Mouse (Mus musculus): Measurements from ENCODE around the gene Mvb12b.
A peak's percentile ranks its signal among the peaks of the same experiment; 100 is the strongest.

The Mvb12b gene

GRCm38 (mm10) chr2:33886386-33887327 lies 1.1 kb downstream of the Mvb12b start:
- ATAC-seq (ENCODE audit: insufficient number of reproducible peaks, low FRiP score, low TSS enrichment): peak; percentile 63; the same call in 1 of the 2 replicates

- no peak for ATAC-seq (ENCODE audit: insufficient number of reproducible peaks, low FRiP score, low TSS enrichment)
These were observed 2.5 kb downstream of the Mvb12b start for GRCm38 (mm10) chr2:33885264-33885651.

GRCm38 (mm10) chr2:33884623-33885263 lies 3.0 kb downstream of the Mvb12b start:
- ATAC-seq (ENCODE audit: insufficient number of reproducible peaks, low FRiP score, low TSS enrichment): no peak

- no peak for ATAC-seq (ENCODE audit: insufficient number of reproducible peaks, low FRiP score, low TSS enrichment)
These were observed 8.5 kb downstream of the Mvb12b start for GRCm38 (mm10) chr2:33879223-33879622.

- ATAC-seq (ENCODE audit: insufficient number of reproducible peaks, low FRiP score, low TSS enrichment): no peak
These were observed 9.3 kb downstream of the Mvb12b start for GRCm38 (mm10) chr2:33878437-33878836.

- ATAC-seq (ENCODE audit: insufficient number of reproducible peaks, low FRiP score, low TSS enrichment): no peak
These were observed 9.9 kb downstream of the Mvb12b start for GRCm38 (mm10) chr2:33877663-33878360.

GRCm38 (mm10) chr2:33876529-33877290 lies 11.0 kb downstream of the Mvb12b start:
- ATAC-seq (ENCODE audit: insufficient number of reproducible peaks, low FRiP score, low TSS enrichment): 0 out of 2 replicates have a peak, but pooled peaks have one; percentile 17

- no peak for ATAC-seq (ENCODE audit: insufficient number of reproducible peaks, low FRiP score, low TSS enrichment)
These were observed 12.2 kb downstream of the Mvb12b start for GRCm38 (mm10) chr2:33875594-33875993.

GRCm38 (mm10) chr2:33874856-33875576 lies 12.7 kb downstream of the Mvb12b start:
- ATAC-seq (ENCODE audit: insufficient number of reproducible peaks, low FRiP score, low TSS enrichment): no peak

GRCm38 (mm10) chr2:33874367-33874766 lies 13.4 kb downstream of the Mvb12b start:
- no peak for ATAC-seq (ENCODE audit: insufficient number of reproducible peaks, low FRiP score, low TSS enrichment)

- ATAC-seq (ENCODE audit: insufficient number of reproducible peaks, low FRiP score, low TSS enrichment): no peak
These were observed 14.2 kb downstream of the Mvb12b start for GRCm38 (mm10) chr2:33873501-33873900.

- ATAC-seq (ENCODE audit: insufficient number of reproducible peaks, low FRiP score, low TSS enrichment): no peak
These were observed 14.9 kb downstream of the Mvb12b start for GRCm38 (mm10) chr2:33872841-33873271.

- ATAC-seq (ENCODE audit: insufficient number of reproducible peaks, low FRiP score, low TSS enrichment): no peak
These were observed 16.6 kb downstream of the Mvb12b start for GRCm38 (mm10) chr2:33871181-33871520.

GRCm38 (mm10) chr2:33870369-33871180 lies 17.2 kb downstream of the Mvb12b start:
- no peak for ATAC-seq (ENCODE audit: insufficient number of reproducible peaks, low FRiP score, low TSS enrichment)

GRCm38 (mm10) chr2:33869689-33870343 lies 17.9 kb downstream of the Mvb12b start:
- ATAC-seq (ENCODE audit: insufficient number of reproducible peaks, low FRiP score, low TSS enrichment): no peak

- no peak for ATAC-seq (ENCODE audit: insufficient number of reproducible peaks, low FRiP score, low TSS enrichment)
These were observed 18.6 kb downstream of the Mvb12b start for GRCm38 (mm10) chr2:33868996-33869688.

- no peak for ATAC-seq (ENCODE audit: insufficient number of reproducible peaks, low FRiP score, low TSS enrichment)
These were observed 19.4 kb downstream of the Mvb12b start for GRCm38 (mm10) chr2:33868322-33868721.

GRCm38 (mm10) chr2:33856746-33857145 lies 31.0 kb downstream of the Mvb12b start:
- ATAC-seq (ENCODE audit: insufficient number of reproducible peaks, low FRiP score, low TSS enrichment): no peak
